Mouse (Mus musculus): Measurements from ENCODE around the gene Ap4b1. TPM values are rescaled to one million over a fixed set of nuclear protein-coding genes. Genes with fewer than 3 reads are reported as not detected.

Ap4b1 gene
- polyA plus RNA-seq, 2 experiments: 11.4 to 12.8 TPM

DNA sequence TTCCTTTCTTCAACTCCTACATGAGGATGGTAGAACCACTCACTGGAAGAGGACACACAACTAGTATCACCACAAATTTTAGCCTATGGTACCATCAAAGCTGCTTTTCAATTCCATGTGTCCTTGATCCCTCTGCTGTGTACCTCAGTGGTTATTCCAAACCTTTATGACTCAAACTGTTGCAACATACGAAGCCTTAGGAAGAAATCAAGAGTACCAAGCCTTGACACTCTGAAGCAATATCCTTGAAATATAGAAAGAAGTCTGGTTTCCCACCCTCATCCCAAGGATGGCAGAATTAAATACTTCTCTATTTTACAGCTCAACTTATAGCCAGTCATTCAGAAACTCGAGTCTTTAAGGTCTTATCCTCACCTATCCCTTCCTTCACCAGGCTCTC lies 12.9 kb upstream of the Ap4b1 start:
- no peaks in the 10 kb centered on the region for H3K27me3 ChIP-seq (ENCODE audit: control insufficient read depth, insufficient read depth, low read length)
- DNase-seq (ENCODE audit: low read depth in 3 of 3, low spot score in 3 of 3) (no peak), ATAC-seq (ENCODE audit: insufficient read depth) (no peak)
- H3K4me3 ChIP-seq (ENCODE audit: insufficient read depth in 1 of 2, low read depth in 2 of 2, low read length in 2 of 2): no peak overlapping the region
- H3K9me3 ChIP-seq (ENCODE audit: control insufficient read depth, low read length): no peaks in the 10 kb centered on the region
- peaks cover 61 to 71% of the 10 kb centered on the region in 2 experiments for H3K4me1 ChIP-seq (replicated peaks; ENCODE audit: control insufficient read depth in 2 of 2, insufficient read depth in 2 of 2, low read length in 1 of 2)
- WGBS (ENCODE audit: insufficient replicate concordance): 51% methylated on average over 2 of the region's 2 CpGs
- no peak overlapping the region for H3K4me2 ChIP-seq (ENCODE audit: low read depth)
- peaks cover 6% of the 10 kb centered on the region for H3K36me3 ChIP-seq (replicated peaks; ENCODE audit: control insufficient read depth, insufficient read depth, low read depth)
- H3K27ac ChIP-seq: 0 out of 2 replicates have a peak overlapping the region, but pooled peaks have one; percentile 25
- TF ChIP-seq EP300 (IDR thresholded peaks at IDR 0.05; ENCODE audit: low read depth): no peak
- no peak for TF ChIP-seq CTCF (IDR thresholded peaks at IDR 0.05; ENCODE audit: low read depth)
- no peak overlapping the region for H3K9ac ChIP-seq (replicated peaks)

DNA sequence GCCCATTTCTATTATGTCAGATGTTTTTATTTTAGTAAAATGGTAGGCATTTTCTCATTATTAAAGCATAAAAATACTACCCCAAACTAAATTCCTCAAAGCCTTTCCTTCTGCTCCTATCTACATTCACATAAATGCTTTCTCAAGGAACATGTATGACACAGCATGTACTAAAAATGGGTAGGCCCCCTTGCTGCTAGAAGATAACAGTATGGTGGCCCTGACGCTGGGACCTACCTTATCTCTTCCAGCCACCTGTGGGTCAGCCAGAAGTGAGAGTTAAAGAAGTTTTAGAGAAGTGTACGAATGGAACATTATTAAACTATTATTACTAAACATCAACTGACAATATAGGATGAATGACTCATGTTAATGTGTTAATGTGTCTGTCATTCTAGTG lies 9.8 kb upstream of the Ap4b1 start:
- TF ChIP-seq EP300 (IDR thresholded peaks at IDR 0.05; ENCODE audit: low read depth): peak; percentile 100
- no peak for TF ChIP-seq CTCF (IDR thresholded peaks at IDR 0.05; ENCODE audit: low read depth)
- Histone ChIP-seq H3K27ac (peak overlapping the region; percentile 99), H3K27me3 (ENCODE audit: control insufficient read depth, insufficient read depth, low read length) (no peaks in the 10 kb centered on the region), H3K4me1 (replicated peaks; ENCODE audit: control insufficient read depth in 2 of 2, insufficient read depth in 2 of 2, low read length in 1 of 2) (peaks cover 61 to 68% of the 10 kb centered on the region in 2 experiments), H3K36me3 (replicated peaks; ENCODE audit: control insufficient read depth, insufficient read depth, low read depth) (peaks cover 31% of the 10 kb centered on the region), H3K4me3 (ENCODE audit: insufficient read depth in 1 of 2, low read depth in 2 of 2, low read length in 2 of 2) (no peak overlapping the region), H3K9me3 (ENCODE audit: control insufficient read depth, low read length) (no peaks in the 10 kb centered on the region), H3K4me2 (ENCODE audit: low read depth) (peak overlapping the region; percentile 61), H3K9ac (replicated peaks) (peak overlapping the region; percentile 53)
- 15% methylated on average over 2 of the region's 2 CpGs for WGBS (ENCODE audit: insufficient replicate concordance)
- DNase-seq (ENCODE audit: low read depth in 3 of 3, low spot score in 3 of 3): peak; percentile 92 to 95 (median 94)
- ATAC-seq (ENCODE audit: insufficient read depth): peak; percentile 91

DNA sequence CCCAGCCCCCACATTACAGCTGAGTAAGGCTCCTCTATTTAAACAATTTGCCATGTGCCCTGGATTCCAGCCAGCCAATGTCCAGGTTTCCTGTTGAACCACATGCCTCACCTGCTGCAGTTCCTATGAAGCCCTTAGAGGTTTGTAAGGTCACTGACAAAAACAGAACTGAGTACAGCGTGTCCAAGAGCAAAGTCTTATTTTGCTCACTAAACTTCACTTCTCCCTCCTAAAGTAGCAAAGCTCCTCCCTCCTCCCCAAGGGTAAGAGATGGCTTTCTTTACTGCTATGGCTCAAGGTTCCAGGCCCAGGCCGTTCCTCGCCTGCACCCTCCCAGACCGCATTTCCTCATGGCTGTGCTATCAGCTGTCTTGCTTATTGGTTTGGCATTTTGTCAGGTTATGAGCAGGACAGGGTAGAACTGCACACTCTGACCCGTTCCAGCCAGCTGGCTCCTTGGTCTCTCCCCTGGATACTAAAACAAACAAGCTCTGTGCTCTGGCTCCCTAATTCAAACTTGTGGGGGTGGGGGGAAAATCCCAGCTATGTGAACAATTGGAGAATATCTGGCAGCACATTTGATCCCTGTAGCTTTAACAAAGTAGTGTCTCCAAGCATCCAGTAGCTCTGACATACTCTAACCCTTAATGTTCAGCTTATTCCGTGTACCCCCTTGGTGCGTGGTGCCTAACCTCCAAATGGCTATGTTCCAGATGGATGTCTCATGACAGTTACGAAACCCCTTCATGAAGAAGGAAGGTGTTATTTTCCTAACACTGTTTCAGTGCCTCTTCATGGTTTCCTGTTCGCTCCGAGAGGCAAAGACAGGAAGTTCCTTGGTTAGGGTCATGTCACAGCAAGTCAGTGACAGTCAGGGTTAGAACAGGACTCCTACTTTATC lies 7.4 kb upstream of the Ap4b1 start:
- ATAC-seq (ENCODE audit: insufficient read depth) (peak; percentile 66), DNase-seq (ENCODE audit: low read depth in 3 of 3, low spot score in 3 of 3) (peak in 2 of 3 experiments; percentile 37 to 53)
- peak overlapping the region; percentile 63 for H3K9ac ChIP-seq (replicated peaks)

GRCm38 (mm10) chr3:103802861-103803260 lies 6.5 kb upstream of the Ap4b1 start:
- H3K27me3 ChIP-seq (ENCODE audit: control insufficient read depth, insufficient read depth, low read length): no peaks in the 10 kb centered on the region
- 43% methylated on average over 8 of the region's 8 CpGs for WGBS (ENCODE audit: insufficient replicate concordance)
- H3K27ac ChIP-seq: peak overlapping the region; percentile 75
- H3K4me3 ChIP-seq (ENCODE audit: insufficient read depth in 1 of 2, low read depth in 2 of 2, low read length in 2 of 2): no peak overlapping the region
- DNase-seq (ENCODE audit: low read depth in 3 of 3, low spot score in 3 of 3) (no peak), ATAC-seq (ENCODE audit: insufficient read depth) (no peak)
- H3K9ac ChIP-seq (replicated peaks): no peak overlapping the region
- peaks cover 62% of the 10 kb centered on the region for H3K36me3 ChIP-seq (replicated peaks; ENCODE audit: control insufficient read depth, insufficient read depth, low read depth)
- TF ChIP-seq EP300 (IDR thresholded peaks at IDR 0.05; ENCODE audit: low read depth): no peak
- no peak for TF ChIP-seq CTCF (IDR thresholded peaks at IDR 0.05; ENCODE audit: low read depth)
- peaks cover 69 to 71% of the 10 kb centered on the region in 2 experiments for H3K4me1 ChIP-seq (replicated peaks; ENCODE audit: control insufficient read depth in 2 of 2, insufficient read depth in 2 of 2, low read length in 1 of 2)
- peak overlapping the region; percentile 13; the same call in 1 of the 2 replicates for H3K4me2 ChIP-seq (ENCODE audit: low read depth)
- no peaks in the 10 kb centered on the region for H3K9me3 ChIP-seq (ENCODE audit: control insufficient read depth, low read length)

More for the DNA sequence above, 7.4 kb upstream of the Ap4b1 start:
- no peaks in the 10 kb centered on the region for H3K9me3 ChIP-seq (ENCODE audit: control insufficient read depth, low read length)
- no peak for TF ChIP-seq CTCF (IDR thresholded peaks at IDR 0.05; ENCODE audit: low read depth)
- peak; percentile 27; the same call in 1 of the 2 replicates for TF ChIP-seq EP300 (IDR thresholded peaks at IDR 0.05; ENCODE audit: low read depth)
- peak overlapping the region; percentile 41 for H3K4me2 ChIP-seq (ENCODE audit: low read depth)
- no peaks in the 10 kb centered on the region for H3K27me3 ChIP-seq (ENCODE audit: control insufficient read depth, insufficient read depth, low read length)
- peak overlapping the region; percentile 90 for H3K27ac ChIP-seq
- 16% methylated on average over 10 of the region's 10 CpGs for WGBS (ENCODE audit: insufficient replicate concordance)
- peaks cover 52% of the 10 kb centered on the region for H3K36me3 ChIP-seq (replicated peaks; ENCODE audit: control insufficient read depth, insufficient read depth, low read depth)
- peak overlapping the region in 1 of 2 experiments; percentile 7; a peak in 1 of 4 replicates for H3K4me3 ChIP-seq (ENCODE audit: insufficient read depth in 1 of 2, low read depth in 2 of 2, low read length in 2 of 2)
- peaks cover 67 to 68% of the 10 kb centered on the region in 2 experiments for H3K4me1 ChIP-seq (replicated peaks; ENCODE audit: control insufficient read depth in 2 of 2, insufficient read depth in 2 of 2, low read length in 1 of 2)

DNA sequence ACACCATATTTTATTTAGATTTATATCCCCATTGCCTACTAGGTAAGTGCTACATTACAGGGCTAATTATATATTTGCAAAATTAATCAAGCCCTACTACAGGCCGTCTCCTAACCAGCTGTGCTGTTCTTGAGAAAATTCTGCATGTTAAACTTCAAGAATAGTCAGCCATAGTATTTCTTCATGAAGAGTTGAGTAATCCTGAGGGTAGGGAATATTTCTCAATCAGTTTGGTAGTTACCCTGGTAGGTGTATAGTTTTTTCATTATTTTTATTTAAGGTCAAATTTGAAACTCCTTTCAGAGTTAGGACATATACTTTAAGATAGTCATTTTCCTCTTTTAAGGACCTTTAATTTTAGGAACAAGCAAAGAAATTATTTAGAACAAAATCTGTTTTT lies 3.6 kb upstream of the Ap4b1 start:
- peaks cover 61% of the 10 kb centered on the region for H3K36me3 ChIP-seq (replicated peaks; ENCODE audit: control insufficient read depth, insufficient read depth, low read depth)
- H3K27ac ChIP-seq: peak overlapping the region; percentile 70

More for the DNA sequence above, 3.6 kb upstream of the Ap4b1 start:
- H3K27me3 ChIP-seq (ENCODE audit: control insufficient read depth, insufficient read depth, low read length): no peaks in the 10 kb centered on the region
- ATAC-seq (ENCODE audit: insufficient read depth) (no peak), DNase-seq (ENCODE audit: low read depth in 3 of 3, low spot score in 3 of 3) (no peak)
- WGBS (ENCODE audit: insufficient replicate concordance): 79% methylated on average over 1 of the region's 1 CpGs
- H3K9ac ChIP-seq (replicated peaks): no peak overlapping the region
- no peak overlapping the region for H3K4me3 ChIP-seq (ENCODE audit: insufficient read depth in 1 of 2, low read depth in 2 of 2, low read length in 2 of 2)
- H3K4me1 ChIP-seq (replicated peaks; ENCODE audit: control insufficient read depth in 2 of 2, insufficient read depth in 2 of 2, low read length in 1 of 2): peaks cover 49 to 57% of the 10 kb centered on the region in 2 experiments
- TF ChIP-seq CTCF (IDR thresholded peaks at IDR 0.05; ENCODE audit: low read depth): no peak
- TF ChIP-seq EP300 (IDR thresholded peaks at IDR 0.05; ENCODE audit: low read depth): no peak
- peak overlapping the region; percentile 5; the same call in 1 of the 2 replicates for H3K4me2 ChIP-seq (ENCODE audit: low read depth)
- no peaks in the 10 kb centered on the region for H3K9me3 ChIP-seq (ENCODE audit: control insufficient read depth, low read length)

Data from liver, embryonic 14.5 days (tissue).